Mouse (Mus musculus) retina, adult 2 months (tissue): ENCODE measurements around the gene Haus4.

Experiments
- DNase-seq: peaks from one replicate; pipeline ENCODE4 v3.0.0-alpha.2; 2012; ENCODE audit warnings: low read depth, low spot score

Gene Haus4

GRCm38 (mm10) chr14:54572790-54573736 is 18.6 kb upstream of the Haus4 start:
- DNase-seq, result peak; percentile 42

DNA sequence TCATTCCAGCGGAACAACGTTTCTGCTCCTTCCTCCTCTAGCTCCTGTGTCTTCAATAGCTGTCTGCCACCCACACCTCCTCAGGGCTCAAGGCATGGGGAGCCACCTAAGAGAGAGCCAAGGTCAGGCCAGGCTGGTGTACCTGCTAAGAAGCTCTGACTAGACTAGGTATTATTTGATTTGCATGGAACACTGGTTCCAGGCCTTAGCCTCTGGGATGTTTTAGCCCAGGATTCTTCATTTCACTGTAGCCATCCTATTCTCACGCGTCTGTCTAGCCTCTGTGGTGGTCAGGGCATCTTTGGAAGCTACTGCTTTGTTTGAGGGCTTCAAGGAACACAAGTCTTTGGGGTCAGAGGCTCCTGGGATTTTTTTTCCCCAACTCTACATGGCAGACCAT is 17.7 kb upstream of the Haus4 start:
- DNase-seq, result no peak

DNA sequence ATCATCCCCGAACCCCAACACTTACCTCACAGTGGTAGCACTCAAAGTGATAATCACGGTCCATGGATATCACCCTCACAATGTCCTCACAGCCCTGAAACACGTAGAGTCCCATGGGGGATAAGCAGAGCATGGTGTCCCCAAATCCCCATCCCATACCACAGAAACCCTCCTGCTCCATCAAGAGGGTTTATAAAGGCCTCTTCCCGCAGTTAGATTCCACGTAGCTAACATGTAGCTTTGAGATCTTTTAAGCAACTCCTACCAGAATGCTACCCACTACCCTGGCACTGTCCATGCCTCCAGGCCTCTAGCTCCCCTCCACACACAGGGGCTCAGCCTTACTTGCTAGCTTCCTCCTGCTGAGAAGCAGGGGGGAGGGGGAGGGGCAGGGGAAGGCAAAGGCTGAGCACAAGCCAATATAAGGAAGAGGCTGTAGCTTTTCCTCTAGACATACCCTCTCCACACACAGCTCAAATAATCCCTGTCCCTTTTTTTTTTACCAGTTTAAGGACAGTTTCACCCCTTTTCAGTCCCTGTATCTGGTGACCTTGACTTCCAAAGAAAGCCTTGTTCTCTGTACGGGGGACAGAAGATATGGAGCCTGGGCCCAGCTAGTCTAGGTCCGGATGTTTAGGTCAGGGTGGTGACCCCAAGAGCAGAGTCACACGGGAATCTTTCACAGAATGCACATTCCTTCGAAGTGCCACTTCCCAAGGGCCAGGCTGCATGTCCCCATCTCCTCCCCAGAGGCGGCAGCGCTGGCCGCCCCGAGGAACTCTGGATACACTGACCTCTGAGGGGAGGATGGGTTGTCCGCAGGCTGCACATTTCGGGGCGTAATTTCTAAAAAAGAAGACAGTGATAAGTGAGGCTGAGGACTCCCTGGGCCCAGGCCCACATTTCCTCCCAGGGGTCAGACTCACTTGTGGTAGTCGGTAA is 15.3 kb upstream of the Haus4 start:
- DNase-seq, result no peak

DNA sequence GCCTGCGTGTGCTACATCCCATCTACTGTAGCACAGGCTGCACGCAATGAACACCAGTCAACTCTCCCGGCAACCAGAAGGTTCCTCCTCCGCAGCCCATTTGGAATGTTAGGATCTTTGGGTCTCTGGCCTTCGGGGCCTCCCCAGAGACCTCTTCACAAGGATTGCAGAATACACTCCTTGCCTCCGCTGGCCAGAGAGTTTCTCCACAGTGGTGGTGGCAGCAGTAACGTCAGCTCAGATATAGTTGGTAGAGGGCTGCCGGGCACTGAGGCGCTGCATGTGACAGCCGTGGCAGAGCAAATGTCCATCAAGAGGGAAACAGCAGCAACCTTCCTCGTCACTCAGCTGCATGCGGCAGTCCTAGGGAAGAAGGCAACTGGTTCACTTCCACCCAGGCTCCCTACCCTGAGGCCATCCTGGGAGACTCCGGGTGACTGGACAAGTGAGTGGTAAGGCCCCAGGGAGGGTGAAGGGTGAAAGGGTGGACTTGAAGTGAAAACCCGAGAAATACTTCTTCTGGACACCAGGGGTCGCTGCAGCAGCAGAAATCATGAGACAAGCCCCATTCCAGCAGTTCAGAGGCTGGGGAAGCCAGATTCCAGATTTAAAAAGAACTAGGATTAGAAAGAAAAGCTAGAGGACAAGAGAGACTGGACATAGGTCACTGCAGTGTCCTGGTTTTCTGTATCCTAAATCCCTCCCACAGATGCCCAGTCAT is 14.4 kb upstream of the Haus4 start:
- DNase-seq, result peak; percentile 43

- DNase-seq, result no peak
These were observed 6.3 kb upstream of the Haus4 start for GRCm38 (mm10) chr14:54560527-54561242.

- DNase-seq, result no peak
These were observed 2.9 kb upstream of the Haus4 start for GRCm38 (mm10) chr14:54557330-54557729.

- no peak for DNase-seq
These were observed 902 bp downstream of the Haus4 start for GRCm38 (mm10) chr14:54553454-54553974.

DNA sequence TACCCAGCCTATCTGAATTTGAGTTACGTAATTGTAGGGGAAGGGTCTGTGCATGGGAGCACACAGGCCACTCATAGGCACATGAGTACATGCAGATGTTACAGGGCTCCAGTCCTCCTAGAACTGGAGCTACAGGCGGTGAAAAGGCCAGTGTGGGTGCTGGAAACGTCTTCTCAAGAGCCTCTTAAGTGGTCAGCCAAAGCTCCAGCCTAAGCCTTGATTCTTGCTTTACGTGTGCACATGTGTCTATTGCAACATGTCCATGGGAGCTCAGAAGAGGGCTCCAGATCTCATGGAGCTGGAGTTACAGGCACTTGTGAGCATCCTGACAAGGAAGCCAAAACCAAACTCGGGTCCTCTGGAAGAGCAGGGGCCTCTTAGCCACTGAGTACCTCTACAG is 9.7 kb downstream of the Haus4 start:
- no peak for DNase-seq

DNA sequence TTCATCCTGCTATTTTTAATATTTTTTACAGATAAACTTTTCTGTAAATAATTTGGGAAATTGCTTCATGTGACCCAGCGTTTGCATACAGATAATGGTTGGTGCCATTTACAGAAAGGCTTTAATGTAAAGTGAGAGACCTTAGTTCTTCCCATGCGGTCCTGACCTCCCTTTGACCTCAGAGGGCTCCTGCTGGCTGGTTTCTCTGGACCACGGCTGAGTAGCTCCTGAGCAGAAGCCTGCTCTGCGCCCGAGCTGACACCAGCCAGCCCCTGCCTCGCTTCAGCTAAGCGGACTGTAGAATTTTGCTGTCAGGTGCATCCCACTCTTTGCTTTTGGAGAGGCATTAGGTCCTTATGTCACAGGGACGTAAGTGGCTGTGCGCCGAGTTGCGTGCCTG is 13.6 kb downstream of the Haus4 start:
- DNase-seq, result no peak

GRCm38 (mm10) chr14:54538580-54538979 is 15.8 kb downstream of the Haus4 start:
- no peak for DNase-seq

GRCm38 (mm10) chr14:54528446-54529111 is 25.8 kb downstream of the Haus4 start:
- DNase-seq, result peak; percentile 53

- no peak for DNase-seq
These were observed 26.4 kb downstream of the Haus4 start for GRCm38 (mm10) chr14:54528007-54528393.

GRCm38 (mm10) chr14:54527227-54528006 is 27.0 kb downstream of the Haus4 start:
- DNase-seq, result no peak

DNA sequence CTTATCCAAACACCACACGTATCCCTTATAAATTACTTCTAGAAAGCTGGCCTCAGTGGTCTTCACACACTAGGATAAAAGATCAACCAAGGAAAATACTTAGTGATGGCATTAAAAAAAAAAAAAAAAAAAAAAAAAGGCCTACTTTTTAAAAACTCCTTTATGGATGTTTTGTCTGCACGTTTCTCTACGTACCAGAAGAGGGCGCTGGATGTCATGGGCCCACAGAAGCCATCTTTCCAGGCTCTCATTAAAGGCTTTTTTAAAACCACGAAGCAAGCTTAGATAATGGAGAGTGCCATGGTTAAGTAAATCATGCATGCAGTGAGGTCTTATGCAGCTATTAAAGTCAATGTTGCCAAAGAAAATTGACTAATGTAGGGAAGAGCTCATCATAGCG is 30.8 kb downstream of the Haus4 start:
- DNase-seq, result no peak

GRCm38 (mm10) chr14:54516710-54517310 is 37.6 kb downstream of the Haus4 start:
- no peak for DNase-seq

GRCm38 (mm10) chr14:54509774-54510173 is 44.6 kb downstream of the Haus4 start:
- DNase-seq, result no peak

- DNase-seq, result no peak
These were observed 51.3 kb downstream of the Haus4 start for GRCm38 (mm10) chr14:54503092-54503491.

- no peak for DNase-seq
These were observed 53.1 kb downstream of the Haus4 start for GRCm38 (mm10) chr14:54501365-54501764.

GRCm38 (mm10) chr14:54499330-54499729 is 55.1 kb downstream of the Haus4 start:
- DNase-seq, result no peak
